11 mouse cellular contexts compared by ENCODE assay signal in the genomic region with DNA sequence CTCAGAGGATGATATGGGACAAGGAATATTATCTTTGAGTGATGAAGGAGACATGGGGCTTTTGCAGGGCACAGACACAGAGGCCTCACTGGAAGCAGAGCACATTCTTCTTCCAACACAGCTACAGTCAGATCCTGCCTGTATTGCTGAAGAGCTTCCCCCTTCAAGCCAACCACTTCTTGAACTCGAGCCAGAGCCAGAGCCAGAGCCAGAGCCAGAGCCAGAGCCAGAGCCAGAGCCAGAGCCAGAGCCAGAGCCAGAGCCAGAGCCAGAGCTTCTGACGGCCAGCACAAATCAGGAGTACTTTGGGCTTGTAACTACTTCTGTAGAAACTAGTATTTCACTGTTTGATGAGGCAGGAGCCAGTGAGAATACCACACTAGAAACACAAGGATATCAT.
DNase-seq lines count a peak whose midpoint lies in the region; ATAC-seq and TF ChIP-seq lines count a peak whose summit lies in the region.
"Had no signal": no experiment of that assay in that cellular context is flagged by ENCODE, and none has a peak within 500 bp of the region (broad histone marks: within the 10 kb centered on the region; RNA-seq: fewer than 3 reads in every experiment).

No protein-coding gene starts in this region.

- no peak for TF ChIP-seq POLR2A in liver, adult 2 months (IDR thresholded peaks at IDR 0.05; ENCODE audit: extremely low read depth, insufficient read depth, low read length)

- H3K27ac ChIP-seq in liver, adult 2 months (replicated peaks; ENCODE audit: insufficient read depth, low read depth, low read length), result no peak overlapping the region
- no peak overlapping the region for H3K27ac ChIP-seq in gastrocnemius, adult 2 months
- H3K27ac ChIP-seq: hindbrain, embryonic 15.5 days; limb, embryonic 15.5 days; neural tube, embryonic 12.5 days had no signal

- WGBS in liver, adult 2 months, result 26% methylated on average over 2 of the region's 2 CpGs

- intact Hi-C loops in gastrocnemius, adult 2 months (cut with DNase I), result no loop called here

- no peaks in the 10 kb centered on the region for H3K36me3 ChIP-seq in liver, adult 2 months (ENCODE audit: control insufficient read depth, insufficient read depth, low read length)
- H3K36me3 ChIP-seq: limb, embryonic 15.5 days; neural tube, embryonic 12.5 days had no signal

- H3K27me3 ChIP-seq in liver, adult 2 months (ENCODE audit: control insufficient read depth, insufficient read depth, low read length), result no peaks in the 10 kb centered on the region
- H3K27me3 ChIP-seq: hindbrain, embryonic 15.5 days; limb, embryonic 15.5 days; neural tube, embryonic 12.5 days had no signal

- H3K9ac ChIP-seq in liver, adult 2 months (ENCODE audit: low read depth, low read length), result no peak overlapping the region
- H3K9ac ChIP-seq: hindbrain, embryonic 15.5 days; limb, embryonic 15.5 days; neural tube, embryonic 12.5 days had no signal

- H3K79me2 ChIP-seq in liver, adult 2 months (ENCODE audit: control insufficient read depth, insufficient read depth, low read length), result no peaks in the 10 kb centered on the region

- H3K4me3 ChIP-seq in liver, adult 2 months (ENCODE audit: insufficient read depth, low read depth, low read length), result no peak overlapping the region
- H3K4me3 ChIP-seq in gastrocnemius, adult 2 months, result no peak overlapping the region
- H3K4me3 ChIP-seq: hindbrain, embryonic 15.5 days; limb, embryonic 15.5 days; neural tube, embryonic 12.5 days had no signal

- no peaks in the 10 kb centered on the region for H3K4me1 ChIP-seq in liver, adult 2 months (ENCODE audit: control insufficient read depth, insufficient read depth, low read length)
- H3K4me1 ChIP-seq: hindbrain, embryonic 15.5 days; limb, embryonic 15.5 days; neural tube, embryonic 12.5 days had no signal

- no peak for TF ChIP-seq CTCF in liver, adult 2 months (IDR thresholded peaks at IDR 0.05; ENCODE audit: low read depth, low read length)
- no peak for TF ChIP-seq CTCF in gastrocnemius, adult 2 months (IDR thresholded peaks at IDR 0.05)

- DNase-seq in adrenal gland, postnatal 14 days, result peak; percentile 64
- no peak for DNase-seq in adrenal gland, adult 8-10 months
- DNase-seq in liver, adult 2 months (ENCODE audit: extremely low read depth, low read depth, low spot score), result peak; percentile 48
- DNase-seq in liver, result no peak
- DNase-seq in gastrocnemius, adult 2 months, result peak; percentile 66
- DNase-seq in layer of hippocampus, postnatal 36 days, result peak; percentile 22 to 26
- no peak for DNase-seq in thymus, postnatal 14 days

- ATAC-seq in frontal cortex, adult (ENCODE audit: low TSS enrichment), result no peak

Comparison
In these comparisons a context has a peak if more than half of its experiments do, and no peak if none do; other contexts are left out.
1. DNase-seq: peak in adrenal gland, postnatal 14 days (single experiment), liver, adult 2 months (single experiment), gastrocnemius, adult 2 months (single experiment) and layer of hippocampus, postnatal 36 days (2 of 2); none in adrenal gland, adult 8-10 months (single experiment), liver (single experiment) and thymus, postnatal 14 days (single experiment).